In the genomic region with DNA sequence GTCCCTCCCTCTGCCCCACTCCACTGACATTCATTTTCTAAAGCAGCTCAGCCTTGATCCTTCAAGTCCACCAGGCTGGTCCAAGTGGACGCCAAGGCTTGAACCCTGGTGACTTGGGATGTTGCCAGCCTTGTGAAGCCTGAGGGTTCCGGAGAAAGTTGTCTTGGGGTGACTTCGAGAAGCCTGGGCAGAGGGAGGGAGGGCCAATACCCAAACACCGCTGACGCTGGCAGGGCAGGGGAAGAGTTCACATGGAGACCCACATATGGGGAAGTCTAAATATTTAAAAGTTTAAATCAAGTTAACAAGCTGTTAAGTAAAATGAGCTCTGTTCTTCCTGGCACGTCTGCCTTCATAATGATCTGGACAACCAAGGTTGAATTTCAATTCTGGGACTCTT, we compare ENCODE assay signal across 28 mouse cellular contexts. TPM values are rescaled to one million over a fixed set of nuclear protein-coding genes. Genes with fewer than 3 reads are reported as not detected.
"Had no signal": no experiment of that assay in that cellular context is flagged by ENCODE, and none has a peak within 500 bp of the region (broad histone marks: within the 10 kb centered on the region; RNA-seq: fewer than 3 reads in every experiment).

No protein-coding gene starts in this region.

- DNase-seq: left cerebral cortex, postnatal 4 days; liver; liver, embryonic 13.5 days; liver, postnatal 0 days; lung, adult 18-20 months; lung, adult 2 months; lung, postnatal 14 days; midbrain, embryonic 14.5 days had no signal

- H3K36me3 ChIP-seq: limb, embryonic 10.5 days; limb, embryonic 12.5 days; limb, embryonic 13.5 days; limb, embryonic 15.5 days; liver, embryonic 12.5 days; liver, embryonic 13.5 days; liver, embryonic 15.5 days; midbrain, embryonic 10.5 days; midbrain, embryonic 12.5 days; midbrain, embryonic 13.5 days; midbrain, embryonic 15.5 days; neural tube, embryonic 12.5 days had no signal

- H3K9ac ChIP-seq: limb, embryonic 12.5 days; limb, embryonic 13.5 days; limb, embryonic 15.5 days; liver, embryonic 12.5 days; liver, embryonic 13.5 days; liver, embryonic 14.5 days; liver, embryonic 15.5 days; liver, postnatal 0 days; midbrain, embryonic 12.5 days; midbrain, embryonic 13.5 days; midbrain, embryonic 15.5 days; neural tube, embryonic 12.5 days had no signal

- H3K4me3 ChIP-seq: left cerebral cortex, adult 2 months; limb, embryonic 10.5 days; limb, embryonic 12.5 days; limb, embryonic 13.5 days; limb, embryonic 15.5 days; liver, embryonic 12.5 days; liver, embryonic 13.5 days; liver, embryonic 15.5 days; megakaryocyte, embryonic 14.5 days; midbrain, embryonic 10.5 days; midbrain, embryonic 12.5 days; midbrain, embryonic 13.5 days; midbrain, embryonic 15.5 days; myocyte; neural tube, embryonic 12.5 days had no signal

- ATAC-seq: liver, embryonic 12.5 days; liver, postnatal 0 days; lung, postnatal 0 days; midbrain, embryonic 13.5 days; midbrain, embryonic 15.5 days; midbrain, embryonic 16.5 days had no signal

- H3K9me3 ChIP-seq: limb, embryonic 10.5 days; limb, embryonic 12.5 days; limb, embryonic 13.5 days; limb, embryonic 15.5 days; liver, embryonic 12.5 days; liver, embryonic 13.5 days; liver, embryonic 15.5 days; megakaryocyte, embryonic 14.5 days; midbrain, embryonic 10.5 days; midbrain, embryonic 12.5 days; midbrain, embryonic 13.5 days; midbrain, embryonic 15.5 days; neural tube, embryonic 12.5 days had no signal

- H3K4me2 ChIP-seq: limb, embryonic 12.5 days; limb, embryonic 13.5 days; limb, embryonic 15.5 days; liver, embryonic 11.5 days; liver, embryonic 12.5 days; liver, embryonic 15.5 days; midbrain, embryonic 11.5 days; midbrain, embryonic 12.5 days; midbrain, embryonic 13.5 days; midbrain, embryonic 15.5 days; neural tube, embryonic 12.5 days had no signal

- H3K27ac ChIP-seq: left cerebral cortex, adult 2 months; limb, embryonic 10.5 days; limb, embryonic 12.5 days; limb, embryonic 13.5 days; limb, embryonic 15.5 days; liver, embryonic 12.5 days; liver, embryonic 13.5 days; liver, embryonic 14.5 days; liver, embryonic 15.5 days; macrophage; midbrain, embryonic 10.5 days; midbrain, embryonic 12.5 days; midbrain, embryonic 13.5 days; midbrain, embryonic 15.5 days; neural tube, embryonic 12.5 days had no signal

RNA-seq across cellular contexts. Expression of gene Kcnq4, which starts 15.7 kb away (rescaled TPM):
- polyA plus RNA-seq: macrophage had no signal
